Mouse (Mus musculus) gastrocnemius, adult 8-10 months (tissue): ENCODE data around the gene Oaf. TPM values are rescaled to one million over a fixed set of nuclear protein-coding genes. Genes with fewer than 3 reads are reported as not detected.

Source experiments
- DNase-seq, 2 experiments: peaks; one replicate each; pipeline ENCODE4 v3.0.0; 2022; ENCODE audit warnings: low spot score in 2 of 2
- total RNA-seq, 4 experiments: library from RNA; stranded (reverse); gene quantifications; 2 replicates each; pipeline ENCODE4 v1.2.4; 2022

Gene Oaf
- 1 to 10 TPM; 2.7 to 5.9 (median 4.8) TPM for total RNA-seq

GRCm38 (mm10) chr9:43239712-43240593 is at the start of gene Oaf:
TSS of gene Oaf (minus strand) at chr9:43239911.
- DNase-seq, result peak; percentile 85 to 89

- DNase-seq, result no peak
Observed at GRCm38 (mm10) chr9:43286870-43287269, 47.2 kb upstream of the Oaf start.

- DNase-seq, result no peak
Observed at GRCm38 (mm10) chr9:43285281-43285680, 45.6 kb upstream of the Oaf start.

GRCm38 (mm10) chr9:43284284-43284683 is 44.6 kb upstream of the Oaf start:
- peak; percentile 67 to 76 for DNase-seq

- DNase-seq, result peak; percentile 42 to 57
Observed at GRCm38 (mm10) chr9:43273735-43274134, 34.0 kb upstream of the Oaf start.

- no peak for DNase-seq
Observed at GRCm38 (mm10) chr9:43271761-43272518, 32.2 kb upstream of the Oaf start.

GRCm38 (mm10) chr9:43270723-43271252 is 31.1 kb upstream of the Oaf start:
- DNase-seq, result no peak

- DNase-seq, result no peak
Observed at GRCm38 (mm10) chr9:43269166-43269565, 29.5 kb upstream of the Oaf start.

- no peak for DNase-seq
Observed at GRCm38 (mm10) chr9:43267357-43267756, 27.6 kb upstream of the Oaf start.

- no peak for DNase-seq
Observed at GRCm38 (mm10) chr9:43265194-43265593, 25.5 kb upstream of the Oaf start.

GRCm38 (mm10) chr9:43263946-43264451 is 24.3 kb upstream of the Oaf start:
- peak; percentile 63 to 74 for DNase-seq

- no peak for DNase-seq
Observed at GRCm38 (mm10) chr9:43262811-43263550, 23.3 kb upstream of the Oaf start.

- DNase-seq, result no peak
Observed at GRCm38 (mm10) chr9:43262390-43262789, 22.7 kb upstream of the Oaf start.

- DNase-seq, result no peak
Observed at GRCm38 (mm10) chr9:43261941-43262340, 22.2 kb upstream of the Oaf start.

GRCm38 (mm10) chr9:43261124-43261907 is 21.6 kb upstream of the Oaf start:
- DNase-seq, result no peak

GRCm38 (mm10) chr9:43260661-43261060 is 20.9 kb upstream of the Oaf start:
- DNase-seq, result no peak

GRCm38 (mm10) chr9:43253271-43253681 is 13.6 kb upstream of the Oaf start:
- DNase-seq, result peak; percentile 55 to 74

- DNase-seq, result no peak
Observed at GRCm38 (mm10) chr9:43252790-43253189, 13.1 kb upstream of the Oaf start.

- DNase-seq, result no peak
Observed at GRCm38 (mm10) chr9:43251786-43252185, 12.1 kb upstream of the Oaf start.

GRCm38 (mm10) chr9:43246738-43247180 is 7.0 kb upstream of the Oaf start:
- DNase-seq, result no peak
